Mouse (Mus musculus) adrenal gland, postnatal 4 days (tissue): ENCODE results near the gene Tmem104. TPM values are rescaled to one million over a fixed set of nuclear protein-coding genes. Genes with fewer than 3 reads are reported as not detected.

Experiments used
- DNase-seq, 2 experiments: peaks; one replicate each; pipeline ENCODE4 v3.0.0; 2021 to 2022; ENCODE audit warnings: low spot score in 2 of 2, mixed read lengths in 2 of 2
- long read RNA-seq, 2 experiments: library from polyadenylated mRNA; stranded (forward); transcript quantifications; one replicate each; pipeline ENCODE4 v2.0.0; 2021
- total RNA-seq, 2 experiments: library from RNA; stranded (reverse); gene quantifications; 2 replicates each; pipeline ENCODE4 v1.2.3; 2021

Gene Tmem104
- 10 to 100 TPM; 11.9 to 12.0 TPM for total RNA-seq
- long read RNA-seq, experiment 1, full-length matches to known transcripts = 2 of 6 reads
- long read RNA-seq, experiment 1, partial matches to known transcripts = 0 of 6 reads
- long read RNA-seq, experiment 1, other reads (novel, unspliced or antisense) = 4 of 6 reads
- long read RNA-seq, experiment 2, partial matches to known transcripts = 0 of 4 reads
- long read RNA-seq, experiment 2, other reads (novel, unspliced or antisense) = 4 of 4 reads

DNA sequence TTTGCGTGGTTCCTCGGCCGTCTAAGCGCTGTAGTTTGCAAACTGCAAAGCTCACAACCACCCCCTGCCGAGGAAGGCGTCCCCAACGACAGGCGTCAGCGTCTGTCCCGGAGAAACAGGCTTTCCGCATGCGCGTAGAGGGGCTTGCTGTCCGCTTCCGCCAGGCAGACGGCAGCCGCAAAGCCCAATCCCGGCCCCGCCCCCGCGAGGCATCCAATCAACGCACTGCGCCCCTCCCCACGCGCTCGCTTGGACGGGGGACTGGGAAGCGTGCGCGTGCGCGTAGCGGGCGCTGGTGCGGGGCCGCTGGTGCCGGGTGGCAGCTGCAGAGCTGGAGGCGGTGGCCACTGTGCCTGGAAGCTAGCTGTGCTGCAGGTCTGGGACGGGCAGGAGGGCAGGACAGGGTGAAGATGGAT is at the start of gene Tmem104:
Tmem104 (plus strand) TSS at position 264 of the 416 bp plus-strand sequence.
- peak; percentile 99 for DNase-seq

DNA sequence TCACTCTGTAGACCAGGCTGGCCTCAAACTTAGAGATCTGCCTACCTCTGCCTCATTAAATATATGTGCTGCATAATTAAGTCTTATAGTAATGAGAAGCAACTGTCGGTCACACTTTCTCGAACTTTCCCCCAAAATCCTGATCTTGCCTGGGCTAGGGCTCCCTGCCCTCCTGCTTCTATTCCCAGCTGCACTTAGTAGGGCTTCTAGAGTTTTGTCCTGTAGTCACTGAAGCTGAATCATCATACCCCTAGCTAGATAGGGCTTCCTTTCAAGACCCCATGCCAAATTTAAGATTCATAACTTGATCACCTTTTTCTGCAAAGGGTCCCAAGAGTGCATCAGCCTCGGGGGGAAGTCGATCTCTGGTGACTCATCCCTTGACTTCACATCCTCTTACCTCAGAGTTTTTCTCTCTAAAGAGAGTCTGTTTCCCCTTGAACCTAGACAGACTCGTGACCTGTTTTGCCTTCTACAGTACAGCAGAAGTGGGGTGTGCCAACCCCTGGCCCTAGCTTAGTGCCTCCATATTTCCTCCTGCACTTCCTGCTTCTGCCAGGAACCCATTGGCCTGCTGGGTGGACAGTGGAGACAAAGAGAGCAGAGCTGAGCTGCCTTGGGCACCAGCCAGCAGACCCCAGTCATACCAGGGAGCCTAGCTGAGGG is 48.6 kb upstream of the Tmem104 start:
- no peak for DNase-seq

DNA sequence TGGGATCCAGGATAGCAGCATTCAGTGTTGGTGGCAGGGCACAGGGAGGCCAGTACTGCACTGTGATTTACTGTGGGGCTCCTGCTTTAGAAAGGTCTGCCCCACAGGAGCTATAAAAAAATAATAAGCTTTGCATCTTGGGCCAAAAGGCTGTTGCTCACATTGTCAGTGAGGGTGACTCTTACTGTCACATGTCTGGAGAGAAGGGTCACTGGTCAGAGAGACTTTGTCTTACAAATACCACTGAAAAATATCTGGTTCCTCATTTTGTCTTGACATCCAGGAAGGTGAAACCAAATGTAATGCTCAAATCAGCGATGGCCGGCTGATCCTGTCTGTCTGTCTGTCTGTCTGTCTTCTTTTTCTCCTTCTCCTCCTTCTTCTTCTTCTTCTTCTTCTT is 45.3 kb upstream of the Tmem104 start:
- no peak for DNase-seq

DNA sequence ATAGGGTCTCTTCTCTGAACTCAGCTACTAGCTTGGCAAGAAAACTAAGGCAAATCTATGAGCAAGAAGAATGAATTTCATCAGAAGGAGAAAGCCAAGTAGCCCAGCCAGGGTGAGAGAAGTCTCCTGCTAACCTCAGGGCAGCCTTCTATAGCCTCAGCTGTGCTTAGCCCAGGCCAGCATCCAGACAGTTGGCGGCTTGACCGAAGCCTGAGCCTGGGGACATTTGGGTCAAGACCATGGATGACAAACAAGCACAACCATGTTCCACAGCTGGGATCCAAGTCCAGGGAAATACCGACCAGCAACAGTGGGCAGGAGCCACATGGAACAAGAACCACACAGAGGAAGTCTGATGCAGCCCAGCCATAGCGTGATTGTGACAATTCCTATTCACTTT is 39.5 kb upstream of the Tmem104 start:
- DNase-seq = no peak

DNA sequence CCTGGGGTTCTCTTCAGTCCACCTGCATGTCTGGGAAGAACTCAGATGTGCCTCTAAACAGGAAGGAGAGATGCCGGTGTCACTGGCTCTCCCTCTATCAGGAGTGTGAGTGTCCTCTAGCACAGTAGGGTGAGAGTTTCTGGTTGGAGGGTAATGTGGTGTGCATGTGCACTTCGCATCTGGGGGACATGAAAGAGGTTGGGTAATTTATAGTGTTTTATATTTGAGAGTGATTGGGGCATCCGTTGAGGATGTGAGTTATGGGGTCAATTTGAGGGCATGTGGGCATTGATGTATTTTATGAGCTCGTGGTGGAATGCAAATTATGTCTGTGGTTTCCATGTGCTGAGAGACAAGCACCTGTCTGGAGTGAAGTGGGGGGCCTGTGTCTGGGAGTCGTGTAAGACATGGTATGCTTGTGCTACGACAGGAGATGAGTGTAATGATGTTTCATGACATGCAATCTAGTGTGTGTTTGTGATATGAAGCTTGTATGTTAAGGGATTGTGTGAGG is 36.5 kb upstream of the Tmem104 start:
- no peak for DNase-seq

DNA sequence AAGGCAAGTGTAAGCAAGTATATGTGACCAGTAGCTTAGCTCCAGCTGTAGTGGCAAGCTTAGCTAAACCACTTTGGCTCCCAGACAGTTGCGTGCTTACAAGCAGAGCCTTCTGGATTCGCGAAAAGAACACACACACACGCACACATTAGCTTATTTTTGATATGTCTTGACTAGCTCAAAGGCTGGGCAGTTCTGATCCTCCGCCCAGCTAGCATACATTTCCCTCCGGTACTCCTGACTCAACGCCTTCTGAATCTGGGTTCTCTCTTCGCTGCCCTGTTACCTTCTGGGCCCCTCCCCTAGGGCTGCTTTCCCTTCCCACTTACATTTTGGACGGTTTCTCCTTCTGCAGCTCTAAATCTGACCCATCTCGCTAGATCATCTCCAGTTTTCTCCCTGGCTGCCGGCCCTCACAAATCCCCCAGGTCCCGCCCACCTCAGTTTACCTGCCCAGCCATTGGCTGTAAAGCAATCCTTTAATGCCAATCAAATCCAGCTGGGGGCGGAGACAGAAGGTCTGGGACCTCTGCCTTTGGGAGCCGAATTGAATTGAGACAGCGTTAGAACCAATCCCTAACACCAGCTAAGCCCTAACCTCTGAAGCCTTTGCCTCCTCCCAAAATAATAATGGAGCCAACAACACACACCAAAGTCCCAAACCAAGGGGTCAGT is 35.4 kb upstream of the Tmem104 start:
- peak in 1 of 2 experiments; percentile 38 for DNase-seq

DNA sequence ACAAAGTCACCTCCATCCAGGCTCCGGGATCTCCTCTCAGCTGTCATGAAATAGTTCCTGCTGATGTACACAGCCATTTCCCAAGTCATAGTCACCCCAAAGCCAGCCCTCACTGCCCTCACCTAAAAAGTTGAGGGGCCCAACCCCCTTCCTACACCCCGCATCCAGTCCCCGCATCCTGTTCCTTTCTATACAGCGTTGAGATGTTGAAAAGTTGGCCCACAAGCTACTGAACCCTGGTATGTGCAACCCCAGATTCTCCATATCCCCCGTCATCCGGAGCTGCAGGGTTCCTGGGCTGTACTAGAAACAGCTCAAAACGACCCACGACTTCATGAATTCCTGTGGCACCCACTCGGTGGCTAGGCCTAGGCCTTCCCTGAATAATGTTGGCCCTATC is 34.2 kb upstream of the Tmem104 start:
- DNase-seq = no peak

DNA sequence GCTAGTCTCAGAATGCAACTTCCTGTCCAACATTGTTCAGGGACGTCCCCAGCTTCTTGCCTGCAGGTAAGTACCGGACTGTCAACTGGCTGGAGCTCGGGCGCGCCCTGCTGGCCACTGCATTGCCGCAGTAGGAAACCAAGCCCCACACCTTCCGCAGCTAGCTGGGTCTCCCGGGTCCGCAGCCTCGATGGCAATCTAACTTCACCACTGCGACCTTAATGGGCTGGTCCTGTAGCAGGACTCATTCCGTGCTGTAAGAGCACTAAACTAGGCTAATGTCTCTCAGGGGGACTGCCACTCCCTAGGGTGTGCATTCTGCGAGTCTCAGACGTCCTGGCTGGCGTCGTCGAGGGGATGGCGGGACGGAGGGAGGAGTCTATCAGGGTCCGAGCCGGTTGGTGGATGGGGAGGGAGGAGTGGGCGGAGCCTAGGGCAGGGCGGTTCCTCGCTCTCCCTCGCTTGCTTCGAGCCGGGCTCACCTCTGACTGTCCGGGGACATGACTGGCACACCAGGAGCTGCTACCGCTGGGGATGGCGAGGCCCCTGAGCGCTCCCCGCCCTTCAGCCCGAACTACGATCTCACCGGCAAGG is 33.5 kb upstream of the Tmem104 start:
- DNase-seq = peak; percentile 49 to 62

DNA sequence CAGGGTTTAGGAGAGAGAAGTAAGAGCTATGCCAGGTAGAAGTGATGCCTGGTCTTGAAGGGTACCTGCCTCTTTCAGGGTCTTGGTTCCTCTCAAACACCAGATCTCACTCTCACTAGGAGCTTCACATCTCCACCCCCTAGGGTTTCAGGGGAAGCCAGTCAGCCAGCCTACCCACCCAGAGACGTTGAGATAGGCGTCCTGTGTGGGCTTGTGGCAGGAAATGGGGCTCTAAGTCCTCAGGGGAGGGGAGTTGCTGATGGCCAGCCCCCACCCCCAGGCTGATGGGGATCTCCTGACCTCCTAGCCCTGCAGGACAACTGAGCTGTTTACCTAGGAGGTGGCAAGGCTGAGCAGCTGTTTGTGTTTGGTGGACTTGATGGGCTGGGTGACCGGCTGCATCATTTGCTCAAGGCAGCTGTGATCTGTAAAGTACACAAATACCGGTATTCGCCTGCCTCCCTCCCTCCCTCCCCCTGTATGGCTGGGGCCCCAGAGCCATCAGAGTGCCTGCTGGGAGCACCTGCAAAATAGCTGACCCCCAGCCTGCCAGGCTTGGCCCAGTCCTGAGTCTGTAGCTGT is 32.1 kb upstream of the Tmem104 start:
- DNase-seq = no peak

DNA sequence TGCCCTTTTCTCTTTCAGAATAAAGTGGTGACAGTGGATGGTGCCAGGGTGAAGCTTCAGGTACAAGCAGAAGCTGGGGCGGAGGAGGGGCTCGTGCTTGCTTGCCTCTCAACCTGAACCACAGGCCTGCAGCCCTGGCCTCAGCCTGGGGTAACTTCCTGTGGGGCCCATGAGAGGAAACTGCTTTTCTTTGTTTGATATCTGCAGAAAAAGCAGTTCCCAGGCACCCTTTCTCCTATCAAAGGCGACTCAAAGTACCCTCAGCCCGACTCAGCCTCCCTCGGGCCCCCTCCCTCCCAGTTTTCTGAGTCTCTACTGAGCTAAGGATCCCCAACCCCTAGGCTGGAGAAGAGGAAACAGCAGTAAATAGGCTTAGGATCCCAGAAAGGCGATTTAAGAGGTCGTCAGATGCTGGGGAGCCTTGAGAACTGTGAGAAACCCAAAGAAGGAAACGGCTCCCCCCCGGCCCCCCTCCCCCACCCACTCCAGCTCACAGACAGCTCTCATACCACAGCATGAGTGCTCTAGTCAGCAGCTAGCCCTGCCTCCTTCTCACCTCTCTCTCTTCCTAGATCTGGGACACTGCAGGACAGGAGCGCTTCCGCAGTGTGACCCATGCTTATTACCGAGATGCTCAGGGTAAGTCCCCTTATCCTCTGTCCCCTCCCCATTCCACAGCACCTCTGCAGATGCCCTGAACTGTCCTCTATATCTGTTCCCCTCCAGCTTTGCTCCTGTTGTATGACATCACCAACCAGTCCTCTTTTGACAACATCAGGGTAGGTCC is 29.2 kb upstream of the Tmem104 start:
- DNase-seq = no peak

DNA sequence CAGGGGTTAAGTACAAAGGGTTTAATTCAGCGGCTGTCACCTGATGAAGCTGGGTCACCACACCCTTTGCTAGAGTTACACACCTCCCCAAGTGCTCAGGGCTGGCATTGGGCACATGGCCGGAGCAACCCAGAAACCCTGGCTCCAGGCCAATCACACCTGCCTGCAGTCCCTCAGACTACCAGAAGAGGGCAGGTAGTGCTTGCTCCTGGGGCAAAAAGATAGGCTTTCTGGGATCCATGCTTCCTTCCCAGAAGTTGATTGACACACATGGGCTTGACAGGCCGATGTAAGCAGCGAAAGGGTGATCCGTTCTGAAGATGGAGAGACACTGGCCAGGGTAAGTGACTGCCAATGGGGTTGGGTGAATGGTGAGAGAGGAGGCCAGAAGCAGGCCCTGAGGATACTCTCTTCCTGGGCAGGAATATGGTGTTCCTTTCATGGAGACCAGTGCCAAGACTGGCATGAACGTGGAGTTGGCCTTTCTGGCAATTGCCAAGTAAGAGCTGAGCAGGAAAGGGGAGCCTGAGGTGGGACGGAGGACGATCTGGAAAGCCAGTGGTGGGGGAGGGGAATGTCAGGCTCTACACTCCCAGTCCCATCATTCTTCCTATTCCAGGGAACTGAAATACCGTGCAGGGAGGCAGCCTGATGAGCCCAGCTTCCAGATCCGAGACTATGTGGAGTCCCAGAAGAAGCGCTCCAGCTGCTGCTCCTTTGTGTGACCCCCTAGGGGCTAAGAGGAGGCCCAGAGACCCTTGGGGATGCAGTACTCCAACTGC is 27.1 kb upstream of the Tmem104 start:
- DNase-seq = peak; percentile 59 to 72

DNA sequence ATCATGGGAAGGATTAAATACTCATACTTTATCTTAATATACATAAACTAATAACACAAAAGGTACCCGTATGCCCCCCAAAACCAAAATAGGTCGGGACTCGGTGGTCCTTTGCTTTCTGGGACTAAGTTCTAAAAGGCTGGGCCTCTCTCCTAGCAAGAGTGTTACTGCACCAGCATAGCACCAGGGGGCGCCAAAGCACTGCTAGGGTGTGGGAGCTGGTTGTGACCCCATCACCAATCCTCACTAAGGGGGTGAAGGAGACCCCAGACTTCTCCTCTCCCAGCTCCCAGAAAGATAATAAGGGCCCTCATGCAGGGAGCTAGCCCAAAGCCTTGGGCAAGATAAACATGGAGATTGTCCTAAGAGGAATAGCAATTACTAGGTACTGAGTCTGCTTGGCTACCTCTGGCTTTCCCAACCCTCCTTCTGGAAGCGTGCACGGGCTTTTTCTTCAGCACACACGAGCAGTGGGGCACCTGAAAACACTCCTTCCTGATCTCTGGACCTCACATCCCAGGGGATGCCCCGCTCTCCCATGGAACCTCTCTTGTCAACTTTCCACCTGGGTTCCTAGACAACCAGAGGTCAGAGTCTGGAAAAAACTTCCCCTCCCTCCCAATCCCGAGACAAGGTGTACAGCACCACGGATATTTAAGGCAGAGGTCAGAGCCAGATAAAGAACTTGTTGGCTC is 26.3 kb upstream of the Tmem104 start:
- DNase-seq = peak; percentile 52 to 73

DNA sequence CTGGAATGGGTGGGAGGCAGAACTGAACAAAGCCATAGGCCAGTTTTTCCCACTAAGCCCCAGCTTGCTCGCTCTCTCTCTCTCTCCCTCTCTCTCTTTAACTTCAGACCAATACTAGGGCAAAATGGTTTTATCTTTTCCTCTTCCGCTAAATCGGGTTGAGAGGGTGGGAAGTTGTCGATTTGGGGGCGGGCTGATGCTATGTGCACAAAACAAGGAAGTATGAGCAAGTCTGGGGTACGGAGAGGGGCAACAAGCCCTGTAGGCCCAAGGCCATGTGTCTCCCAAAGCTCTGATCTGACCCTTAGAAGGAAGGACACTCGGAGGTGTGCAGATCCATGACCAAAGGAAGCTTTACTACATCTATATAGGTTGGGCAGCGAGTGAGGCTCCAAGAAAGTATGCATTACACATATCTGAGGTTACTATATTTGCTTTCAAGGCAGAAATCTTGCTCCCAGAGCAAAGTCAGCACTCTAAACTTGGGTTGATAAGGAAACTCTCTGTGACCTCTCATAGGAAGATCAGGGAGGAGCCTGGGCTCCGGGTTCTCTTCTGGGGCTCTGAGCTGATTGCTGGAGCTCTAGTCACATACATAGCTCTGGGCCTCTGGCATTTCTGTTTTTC is 25.6 kb upstream of the Tmem104 start:
- DNase-seq = no peak

DNA sequence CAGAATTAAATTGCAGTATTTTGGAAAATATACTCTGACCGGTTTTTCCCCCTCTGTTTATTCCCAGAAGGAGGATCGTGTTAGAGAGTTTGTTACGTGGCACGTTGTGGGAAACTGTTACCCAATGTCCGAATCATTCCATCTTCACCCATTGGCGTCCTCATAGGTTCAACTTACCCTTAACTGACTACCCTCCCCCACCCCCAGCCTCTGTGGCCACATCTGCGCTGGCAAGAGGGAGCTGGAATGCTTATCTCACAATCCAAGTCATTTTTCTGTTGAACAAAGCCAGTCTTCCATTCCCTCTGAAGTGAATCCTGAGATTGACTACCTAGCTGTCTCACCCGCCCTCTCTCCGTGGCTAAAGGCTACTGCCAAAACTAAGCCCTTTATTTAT is 25.1 kb upstream of the Tmem104 start:
- DNase-seq = no peak

DNA sequence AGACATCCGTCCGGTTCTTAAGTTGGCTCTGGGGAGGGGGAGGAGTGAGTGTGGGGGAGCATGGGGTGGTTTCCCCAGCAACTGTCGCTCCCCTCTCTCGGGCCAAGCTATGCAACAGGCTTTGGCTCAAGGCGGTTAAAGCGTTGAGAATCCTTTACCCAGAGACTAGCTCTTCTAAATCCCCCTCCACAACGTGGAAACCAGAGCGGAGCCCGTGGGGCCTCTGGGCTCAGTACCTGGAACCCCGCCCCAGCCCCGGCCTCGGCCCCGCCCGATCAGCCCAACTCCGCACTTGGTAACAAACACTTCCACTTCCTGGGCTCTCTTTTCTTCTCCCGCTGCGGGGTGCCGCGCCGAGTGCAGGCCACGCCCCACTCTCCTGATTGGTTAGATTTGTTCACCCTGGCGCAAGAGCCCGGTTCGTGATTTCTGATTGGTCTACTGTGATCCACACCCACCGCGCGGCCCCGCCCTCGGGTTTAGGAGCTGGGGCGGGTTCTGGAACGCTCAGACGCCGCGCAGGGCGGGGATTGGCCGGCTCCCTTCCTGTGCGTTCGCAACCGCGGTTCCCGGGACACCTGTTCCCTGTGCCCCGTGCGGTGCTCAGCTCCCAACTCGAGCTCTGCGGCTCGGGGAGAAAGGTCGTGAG is 24.3 kb upstream of the Tmem104 start, which contains the start of gene Slc9a3r1:
Slc9a3r1 (plus strand) TSS at position 510 of the 649 bp plus-strand sequence.
- peak; percentile 86 to 98 for DNase-seq

DNA sequence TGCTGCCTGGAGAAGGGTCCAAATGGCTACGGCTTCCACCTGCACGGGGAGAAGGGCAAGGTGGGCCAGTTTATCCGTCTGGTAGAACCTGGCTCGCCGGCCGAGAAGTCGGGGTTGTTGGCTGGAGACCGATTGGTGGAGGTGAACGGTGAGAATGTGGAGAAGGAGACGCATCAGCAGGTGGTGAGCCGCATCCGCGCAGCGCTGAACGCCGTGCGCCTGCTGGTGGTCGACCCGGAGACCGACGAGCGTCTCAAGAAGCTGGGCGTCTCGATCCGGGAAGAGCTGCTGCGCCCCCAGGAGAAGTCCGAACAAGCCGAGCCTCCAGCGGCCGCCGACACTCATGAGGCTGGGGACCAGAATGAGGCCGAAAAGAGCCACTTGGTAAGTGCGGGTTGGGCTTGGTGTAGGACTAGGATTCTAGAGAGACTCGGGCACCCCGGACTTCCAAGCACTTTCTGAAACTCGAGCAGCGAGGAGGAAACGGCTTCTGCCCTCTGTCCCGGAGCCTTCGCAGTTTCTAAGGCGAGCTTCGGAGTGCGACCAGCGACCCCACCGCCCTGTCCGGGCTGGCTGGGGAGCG is 23.6 kb upstream of the Tmem104 start:
- DNase-seq = no peak

DNA sequence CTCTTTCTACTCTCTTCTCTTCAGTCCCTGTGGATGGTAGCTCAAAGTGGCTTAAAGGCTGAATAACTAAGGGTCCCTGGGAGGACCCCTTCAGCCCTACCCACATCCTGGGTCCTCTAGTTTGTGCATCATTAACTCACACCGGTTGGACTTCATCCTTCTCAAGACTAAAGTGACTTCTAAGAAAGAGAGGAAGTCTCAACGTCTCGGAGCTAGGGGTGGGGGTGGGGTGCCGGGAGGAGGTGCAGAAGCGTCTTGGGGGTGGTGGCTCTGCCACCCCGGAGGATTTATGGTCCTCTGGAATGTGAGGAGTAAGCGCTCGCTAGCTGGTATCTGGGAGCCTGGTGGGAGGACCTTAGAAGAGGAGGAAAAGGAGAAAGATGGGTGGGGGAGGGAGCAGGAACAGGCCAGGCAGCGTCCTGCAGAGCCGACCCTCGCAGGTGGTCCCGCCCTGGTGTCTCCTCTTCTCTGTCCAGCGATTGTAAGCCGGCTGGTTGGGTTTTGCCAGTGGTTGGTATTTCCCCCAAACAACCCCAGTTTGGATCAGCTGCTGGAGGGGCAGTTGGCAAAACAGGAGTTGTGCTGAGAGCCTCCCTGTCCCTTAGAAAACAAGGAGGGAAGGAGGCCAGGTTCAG is 22.8 kb upstream of the Tmem104 start:
- no peak for DNase-seq
